Mouse (Mus musculus) hematopoietic stem cell, adult 5-6 weeks (primary cell): ENCODE data around the gene Cop1. TPM values are rescaled to one million over a fixed set of nuclear protein-coding genes. Genes with fewer than 3 reads are reported as not detected.

Experiments used
- ATAC-seq, 2 experiments: fragments of 125-278 bp in 1 of 2; replicated peaks in 1 of 2; 2 replicates each; pipeline ENCODE4 v1.8.0; 2016 to 2017; ENCODE audit warnings: inconsistent platforms in 2 of 2, mild to moderate bottlenecking in 2 of 2, moderate number of reproducible peaks in 2 of 2, low read depth in 1 of 2, moderate TSS enrichment in 1 of 2; ENCODE audit not compliant: low FRiP score in 2 of 2, poor library complexity in 2 of 2, severe bottlenecking in 2 of 2, insufficient read depth in 1 of 2, low TSS enrichment in 1 of 2
- total RNA-seq: library from RNA; stranded (forward); fragments of 172-1452, 232-1000 nt; gene quantifications from 2 replicates; pipeline ENCODE4 v1.2.3, GENCODE M21; 2017

Gene Cop1
- total RNA-seq, 1 experiment from 2014 or later, result 163 TPM

GRCm38 (mm10) chr1:159388565-159389024, 156.5 kb downstream of the Cop1 start:
- ATAC-seq, result no peak

- ATAC-seq, result peak; percentile 85 to 86
These were observed 157.9 kb downstream of the Cop1 start for GRCm38 (mm10) chr1:159390049-159390448.

GRCm38 (mm10) chr1:159392667-159393066, 160.5 kb downstream of the Cop1 start:
- no peak for ATAC-seq

DNA sequence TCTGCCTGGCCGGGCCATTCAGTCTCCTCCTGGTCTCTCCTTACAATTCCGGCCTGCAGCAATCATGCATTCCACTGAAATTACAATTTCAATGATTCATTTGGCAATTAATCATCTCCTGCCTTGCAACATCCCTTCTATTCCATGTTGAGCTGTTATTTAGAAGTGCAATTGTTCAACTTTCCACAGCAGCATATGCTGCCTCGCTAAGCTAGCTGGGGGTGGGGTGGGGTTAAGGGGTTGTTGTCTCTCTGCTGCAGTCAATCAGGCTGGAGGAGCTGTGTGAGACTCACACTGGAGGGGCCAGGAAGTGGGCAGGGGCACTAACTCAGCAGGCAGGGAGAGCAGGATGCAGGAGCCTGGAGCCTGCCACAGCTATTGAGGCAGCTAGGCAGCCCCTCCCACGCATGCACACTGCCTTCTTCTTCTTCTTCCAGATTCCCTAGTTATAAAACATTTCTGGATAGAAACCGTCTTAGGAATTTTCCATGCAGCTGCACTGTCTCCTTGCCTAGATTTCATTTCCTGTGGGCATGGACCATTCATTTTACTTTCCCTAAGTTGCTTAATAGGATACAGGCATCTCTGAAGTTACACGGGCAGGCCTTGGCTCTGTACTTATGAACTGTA, 161.1 kb downstream of the Cop1 start:
- ATAC-seq, result no peak

- ATAC-seq, result no peak
These were observed 161.8 kb downstream of the Cop1 start for GRCm38 (mm10) chr1:159393931-159394330.

DNA sequence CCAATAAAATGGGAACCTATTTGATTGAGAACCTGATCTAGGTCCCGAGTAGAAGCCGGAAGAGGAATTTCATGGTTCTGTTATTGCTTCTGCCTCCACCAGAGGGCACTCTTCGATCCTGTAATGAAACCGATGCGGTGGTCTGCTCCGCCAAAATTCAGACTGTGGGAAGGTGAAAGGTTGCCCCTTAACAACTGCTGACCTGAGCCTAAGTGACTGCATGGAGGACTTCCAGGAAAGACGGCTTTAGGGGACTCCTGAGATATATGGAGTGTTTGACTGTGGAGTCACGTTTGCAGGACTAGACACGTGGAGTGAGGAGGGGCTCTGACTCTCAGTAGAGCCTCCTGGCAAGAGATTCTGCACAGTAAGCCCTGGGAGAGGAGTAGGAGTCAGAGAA, 164.4 kb downstream of the Cop1 start:
- peak; percentile 49 to 56; a peak in 3 of 4 replicates for ATAC-seq
